Mouse (Mus musculus) E14TG2a.4 (cell line): ENCODE data around the gene Xpo5.

Experiments used
- H3K27me3 ChIP-seq: 2 replicates; pipeline ENCODE4 v1.6.1; 2014; ENCODE audit warnings: low read length, control low read depth; ENCODE audit not compliant: insufficient read depth
- H3K36me3 ChIP-seq: 2 replicates; pipeline ENCODE4 v1.6.1; 2014; ENCODE audit warnings: low read length, control low read depth; ENCODE audit not compliant: insufficient read depth
- H3K4me1 ChIP-seq: replicated peaks from 2 replicates; pipeline ENCODE4 v1.6.1; 2014; ENCODE audit warnings: low read depth, low read length, control low read depth
- H3K4me3 ChIP-seq: replicated peaks from 2 replicates; pipeline ENCODE4 v1.5.1; 2014; ENCODE audit warnings: mild to moderate bottlenecking, low read length
- H3K9me3 ChIP-seq: 2 replicates; pipeline ENCODE4 v1.6.1; 2014; ENCODE audit warnings: low read length, control low read depth
- CTCF ChIP-seq: conservative IDR thresholded peaks from 2 replicates; pipeline ENCODE4 v1.5.1; 2014; ENCODE audit warnings: low read length
- NANOG ChIP-seq: IDR thresholded peaks from 2 replicates; pipeline ENCODE4 v1.6.1; 2014; ENCODE audit warnings: borderline replicate concordance, low read length, mixed read lengths
- POU5F1 ChIP-seq: IDR thresholded peaks from 2 replicates; pipeline ENCODE4 v1.6.1; 2014; ENCODE audit warnings: low read length, borderline replicate concordance

Gene Xpo5

GRCm38 (mm10) chr17:46243624-46244023 is 41.0 kb downstream of the Xpo5 start:
- H3K4me3 ChIP-seq = no peak overlapping the region
- H3K4me1 ChIP-seq = peaks cover 66% of the 10 kb centered on the region
- H3K9me3 ChIP-seq = no peaks in the 10 kb centered on the region
- TF ChIP-seq NANOG (no peak), POU5F1 (no peak), CTCF (no peak)
- peaks cover 84% of the 10 kb centered on the region for H3K36me3 ChIP-seq
- no peaks in the 10 kb centered on the region for H3K27me3 ChIP-seq

DNA sequence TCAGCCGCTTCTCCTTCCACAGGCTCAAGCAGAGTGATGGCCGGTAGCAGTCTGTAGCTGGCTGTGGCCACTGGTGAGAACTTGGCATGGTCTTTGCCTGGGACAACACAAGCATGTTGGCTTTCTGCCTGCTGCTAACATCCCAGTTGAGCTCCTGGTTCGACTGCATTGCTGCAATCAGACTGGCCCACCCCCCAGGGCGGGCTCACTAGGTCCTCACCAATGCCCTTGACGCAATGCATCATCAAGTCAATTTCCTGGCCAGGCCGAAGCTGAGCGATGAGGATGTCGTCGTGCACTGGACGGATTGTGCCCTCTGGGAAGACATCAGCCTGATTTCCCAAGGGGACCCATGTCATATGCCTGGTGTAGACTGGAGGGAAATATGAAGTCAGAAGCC is 42.0 kb downstream of the Xpo5 start:
- Histone ChIP-seq H3K4me3 (0 out of 2 replicates have a peak overlapping the region, but pooled peaks have one; percentile 13), H3K36me3 (peaks cover 84% of the 10 kb centered on the region), H3K9me3 (no peaks in the 10 kb centered on the region), H3K4me1 (peaks cover 76% of the 10 kb centered on the region), H3K27me3 (no peaks in the 10 kb centered on the region)
- TF ChIP-seq NANOG = no peak
- TF ChIP-seq POU5F1 = no peak
- TF ChIP-seq CTCF = no peak

DNA sequence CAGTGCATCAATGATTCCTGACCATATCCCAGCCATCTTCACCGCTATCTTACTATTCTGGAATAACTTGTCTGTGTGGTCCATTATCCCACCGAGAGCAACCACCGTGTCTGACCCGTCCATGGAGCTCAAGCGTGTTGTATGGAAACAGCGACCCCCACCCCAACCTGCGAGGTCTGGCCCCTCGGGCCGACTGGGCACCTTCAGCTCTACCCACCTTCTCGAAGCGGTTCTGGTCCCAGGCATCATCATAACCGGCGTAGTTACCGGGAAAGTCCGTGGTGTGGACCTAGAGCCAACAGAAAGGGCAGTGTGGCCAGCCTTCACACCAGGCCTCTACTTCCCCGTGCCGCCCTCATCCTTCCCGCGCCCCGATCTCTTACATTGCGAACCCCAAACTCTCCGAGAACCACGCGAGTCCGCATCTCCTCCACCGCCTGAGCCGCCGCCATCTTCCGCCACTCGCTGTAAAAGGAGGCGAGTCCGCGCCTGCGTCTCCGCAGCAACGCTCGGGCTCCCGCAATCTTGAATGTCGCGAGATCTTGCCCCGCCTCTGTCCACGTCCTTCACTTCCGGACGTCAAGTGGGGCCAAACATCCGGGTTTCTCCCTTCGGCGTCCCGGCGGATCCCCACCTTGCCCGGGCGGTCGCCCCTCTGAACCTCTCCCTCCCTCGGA is 45.1 kb downstream of the Xpo5 start, which contains the start of the genes Polr1c and Yipf3:
TSS of gene Polr1c (minus strand) at position 543 of the 677 bp plus-strand sequence.
TSS of gene Yipf3 (plus strand) at position 569 of the 677 bp plus-strand sequence.
- peak within 1 kb of the TSS; percentile 99 for H3K4me3 ChIP-seq
- no peaks in the 10 kb centered on the region for H3K9me3 ChIP-seq
- H3K27me3 ChIP-seq = no peaks in the 10 kb centered on the region
- TF ChIP-seq POU5F1 = no peak
- TF ChIP-seq CTCF = no peak
- no peak for TF ChIP-seq NANOG
- peaks cover 84% of the 10 kb centered on the region for H3K36me3 ChIP-seq
- peaks cover 84% of the 10 kb centered on the region for H3K4me1 ChIP-seq

GRCm38 (mm10) chr17:46248189-46248522 is 45.6 kb downstream of the Xpo5 start:
- TF ChIP-seq CTCF (no peak), POU5F1 (no peak), NANOG (no peak)
- H3K9me3 ChIP-seq = no peaks in the 10 kb centered on the region
- peaks cover 84% of the 10 kb centered on the region for H3K4me1 ChIP-seq
- peak overlapping the region; percentile 99 for H3K4me3 ChIP-seq
- H3K27me3 ChIP-seq = no peaks in the 10 kb centered on the region
- peaks cover 79% of the 10 kb centered on the region for H3K36me3 ChIP-seq

- Histone ChIP-seq H3K27me3 (peaks cover 25% of the 10 kb centered on the region), H3K9me3 (no peaks in the 10 kb centered on the region), H3K36me3 (peaks cover 49% of the 10 kb centered on the region), H3K4me1 (peaks cover 72% of the 10 kb centered on the region), H3K4me3 (no peak overlapping the region)
- TF ChIP-seq CTCF = 0 out of 2 replicates have a peak, but pooled peaks have one; percentile 3
- no peak for TF ChIP-seq NANOG
- TF ChIP-seq POU5F1 = no peak
Measured at GRCm38 (mm10) chr17:46251174-46251573, 48.6 kb downstream of the Xpo5 start.

- Histone ChIP-seq H3K4me3 (peak overlapping the region; percentile 81), H3K27me3 (peaks cover 25% of the 10 kb centered on the region), H3K36me3 (peaks cover 54% of the 10 kb centered on the region), H3K9me3 (no peaks in the 10 kb centered on the region), H3K4me1 (peaks cover 63% of the 10 kb centered on the region)
- peak; percentile 76 for TF ChIP-seq CTCF
- no peak for TF ChIP-seq POU5F1
Measured at GRCm38 (mm10) chr17:46252571-46253451, 50.2 kb downstream of the Xpo5 start.

DNA sequence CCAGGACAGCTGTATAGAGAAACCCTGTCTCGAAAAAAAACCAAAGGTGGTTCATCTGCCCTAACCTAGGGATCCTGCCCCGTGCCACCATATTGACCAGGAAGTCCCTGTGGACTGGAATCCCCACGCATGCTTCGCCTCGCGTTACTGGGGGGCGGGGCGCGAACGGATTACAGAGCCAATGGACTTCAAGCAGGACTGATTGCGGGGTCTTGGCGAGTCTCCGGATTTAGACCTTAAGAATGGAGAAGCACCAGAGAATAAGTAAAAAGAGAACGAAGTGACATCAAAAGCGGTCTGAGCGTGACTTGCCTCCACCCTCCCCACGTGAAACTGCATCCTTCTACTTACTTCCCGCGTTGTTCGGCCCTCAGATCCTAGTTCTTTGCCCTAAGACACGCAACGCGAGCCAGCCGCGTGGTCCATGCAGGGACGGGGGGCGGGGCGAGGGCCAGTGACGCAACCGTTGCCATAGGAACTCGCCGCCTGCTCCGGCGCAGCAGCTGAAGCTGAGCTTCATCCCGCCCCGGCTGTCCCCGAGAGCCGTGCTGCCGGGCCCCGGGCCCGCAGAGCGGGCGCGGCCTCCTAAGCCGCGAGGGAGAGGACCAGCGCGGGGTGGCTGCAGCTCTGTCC is 51.0 kb downstream of the Xpo5 start, which contains the start of gene Lrrc73:
TSS of gene Lrrc73 (plus strand) at position 80 of the 633 bp plus-strand sequence.
- Histone ChIP-seq H3K27me3 (peaks cover 25% of the 10 kb centered on the region), H3K4me1 (peaks cover 69% of the 10 kb centered on the region)
- no peak for TF ChIP-seq CTCF
- TF ChIP-seq POU5F1 = no peak
- TF ChIP-seq NANOG = no peak

GRCm38 (mm10) chr17:46254106-46254505 is 51.5 kb downstream of the Xpo5 start:
- Histone ChIP-seq H3K4me1 (peaks cover 69% of the 10 kb centered on the region), H3K9me3 (no peaks in the 10 kb centered on the region), H3K4me3 (peak overlapping the region; percentile 81), H3K27me3 (peaks cover 25% of the 10 kb centered on the region), H3K36me3 (peaks cover 62% of the 10 kb centered on the region)
- TF ChIP-seq POU5F1 (no peak), NANOG (no peak), CTCF (no peak)

More for the DNA sequence above, 51.0 kb downstream of the Xpo5 start, which contains the start of gene Lrrc73:
- Histone ChIP-seq H3K36me3 (peaks cover 61% of the 10 kb centered on the region), H3K9me3 (no peaks in the 10 kb centered on the region), H3K4me3 (peak within 1 kb of the TSS; percentile 81)
